In genomic region chr13:40285234-40285791, GRCm38 (mm10) we compare ENCODE assay signal across 17 mouse cellular contexts.
DNase-seq lines count a peak whose midpoint lies in the region; ATAC-seq lines count a peak whose summit lies in the region.
"Had no signal": no experiment of that assay in that cellular context is flagged by ENCODE, and none has a peak within 500 bp of the region (broad histone marks: within the 10 kb centered on the region; RNA-seq: fewer than 3 reads in every experiment).

No protein-coding gene starts in this region.

- H3K4me2 ChIP-seq in kidney, embryonic 16.5 days (replicated peaks; ENCODE audit: low read depth, low read length) = peak overlapping the region; percentile 21; the same call in 1 of the 2 replicates
- H3K4me2 ChIP-seq in stomach, embryonic 15.5 days = peak overlapping the region; percentile 29
- no peak overlapping the region for H3K4me2 ChIP-seq in forebrain, embryonic 13.5 days
- H3K4me2 ChIP-seq: forebrain, embryonic 12.5 days; liver, embryonic 11.5 days; lung, embryonic 15.5 days; midbrain, embryonic 11.5 days had no signal

- no peaks in the 10 kb centered on the region for H3K9me3 ChIP-seq in kidney, embryonic 16.5 days (ENCODE audit: low read length)
- H3K9me3 ChIP-seq in stomach, embryonic 15.5 days = no peaks in the 10 kb centered on the region
- H3K9me3 ChIP-seq in forebrain, embryonic 13.5 days (replicated peaks) = no peaks in the 10 kb centered on the region
- H3K9me3 ChIP-seq: forebrain, embryonic 12.5 days; lung, embryonic 15.5 days had no signal

- H3K27me3 ChIP-seq in kidney, embryonic 16.5 days (ENCODE audit: insufficient read depth, low read length) = no peaks in the 10 kb centered on the region
- no peaks in the 10 kb centered on the region for H3K27me3 ChIP-seq in stomach, embryonic 15.5 days (replicated peaks)
- no peaks in the 10 kb centered on the region for H3K27me3 ChIP-seq in forebrain, embryonic 13.5 days
- H3K27me3 ChIP-seq: lung, embryonic 15.5 days had no signal

- H3K9ac ChIP-seq in kidney, embryonic 16.5 days (replicated peaks; ENCODE audit: low read length) = peak overlapping the region; percentile 12; the same call in 1 of the 2 replicates
- no peak overlapping the region for H3K9ac ChIP-seq in stomach, embryonic 15.5 days
- H3K9ac ChIP-seq in forebrain, embryonic 13.5 days = no peak overlapping the region
- H3K9ac ChIP-seq: forebrain, embryonic 12.5 days; lung, embryonic 15.5 days had no signal

- H3K36me3 ChIP-seq in kidney, embryonic 16.5 days (ENCODE audit: insufficient read depth, low read length) = no peaks in the 10 kb centered on the region
- H3K36me3 ChIP-seq in stomach, embryonic 15.5 days = no peaks in the 10 kb centered on the region
- H3K36me3 ChIP-seq in forebrain, embryonic 13.5 days (ENCODE audit: poor library complexity, severe bottlenecking) = no peaks in the 10 kb centered on the region
- H3K36me3 ChIP-seq: forebrain, embryonic 12.5 days; lung, embryonic 15.5 days had no signal

- no peak overlapping the region for H3K4me3 ChIP-seq in kidney, embryonic 16.5 days (ENCODE audit: low read length)
- no peak overlapping the region for H3K4me3 ChIP-seq in stomach, embryonic 15.5 days (replicated peaks)
- H3K4me3 ChIP-seq in forebrain, embryonic 13.5 days = no peak overlapping the region
- H3K4me3 ChIP-seq: forebrain, embryonic 12.5 days; lung, embryonic 15.5 days had no signal

- H3K27ac ChIP-seq in kidney, embryonic 16.5 days (ENCODE audit: low read length) = no peak overlapping the region
- no peak overlapping the region for H3K27ac ChIP-seq in stomach, embryonic 15.5 days
- no peak overlapping the region for H3K27ac ChIP-seq in forebrain, embryonic 13.5 days
- H3K27ac ChIP-seq: forebrain, embryonic 12.5 days; lung, embryonic 15.5 days had no signal

- peaks cover 13% of the 10 kb centered on the region for H3K4me1 ChIP-seq in kidney, embryonic 16.5 days (ENCODE audit: insufficient read depth, low read length)
- no peaks in the 10 kb centered on the region for H3K4me1 ChIP-seq in stomach, embryonic 15.5 days
- H3K4me1 ChIP-seq in forebrain, embryonic 13.5 days = peaks cover 7% of the 10 kb centered on the region
- H3K4me1 ChIP-seq: lung, embryonic 15.5 days had no signal

- no peak for DNase-seq in kidney, adult 9 months
- peak; percentile 49 for DNase-seq in kidney, postnatal 10 days
- peak; percentile 28 to 44 for DNase-seq in kidney, postnatal 4 days
- DNase-seq: adrenal gland, adult 8-10 months; cerebellum, adult 8-10 months; gastrocnemius, postnatal 14 days; right cerebral cortex, postnatal 14 days; spleen, adult 18-20 months had no signal

- 29% methylated on average over 15 of the region's 15 CpGs for WGBS in kidney, embryonic 16.5 days
- 40% methylated on average over 15 of the region's 15 CpGs for WGBS in stomach, embryonic 15.5 days
- 82% methylated on average over 15 of the region's 15 CpGs for WGBS in forebrain, embryonic 13.5 days

- ATAC-seq in kidney, embryonic 16.5 days (ENCODE audit: low FRiP score, low TSS enrichment) = peak; percentile 51; the same call in 1 of the 2 replicates
- ATAC-seq in stomach, embryonic 15.5 days (ENCODE audit: insufficient read depth, low FRiP score, low read depth) = no peak
- ATAC-seq in activated CD4-positive, CD25-positive, alpha-beta regulatory T cell, adult 4 months = no peak
- ATAC-seq in forebrain, embryonic 13.5 days = no peak
- ATAC-seq: hindbrain, embryonic 16.5 days had no signal
